Mouse (Mus musculus): Measurements from ENCODE around the gene Npas3. TPM values are rescaled to one million over a fixed set of nuclear protein-coding genes. Genes with fewer than 3 reads are reported as not detected.
A peak's percentile ranks its signal among the peaks of the same experiment; 100 is the strongest.

The Npas3 gene
- polyA plus RNA-seq, 1 experiment from 2014 or later = 2.6 TPM

GRCm38 (mm10) chr12:53794718-53795400, 546.4 kb downstream of the Npas3 start:
- no peak for ATAC-seq
- 85% methylated on average over 6 of the region's 6 CpGs for WGBS
- H3K9ac ChIP-seq = no peak overlapping the region

GRCm38 (mm10) chr12:53801831-53802230, 553.4 kb downstream of the Npas3 start:
- Histone ChIP-seq H3K4me1 (replicated peaks) (no peaks in the 10 kb centered on the region), H3K27ac (no peak overlapping the region), H3K9ac (no peak overlapping the region), H3K4me2 (replicated peaks) (no peak overlapping the region), H3K9me3 (no peaks in the 10 kb centered on the region), H3K27me3 (replicated peaks) (no peaks in the 10 kb centered on the region), H3K4me3 (replicated peaks) (no peak overlapping the region), H3K36me3 (no peaks in the 10 kb centered on the region)
- 71% methylated on average over 6 of the region's 6 CpGs for WGBS
- ATAC-seq = no peak

More at GRCm38 (mm10) chr12:53794718-53795400, 546.4 kb downstream of the Npas3 start:
- Histone ChIP-seq H3K4me2 (replicated peaks) (no peak overlapping the region), H3K9me3 (no peaks in the 10 kb centered on the region), H3K27me3 (replicated peaks) (no peaks in the 10 kb centered on the region), H3K4me1 (replicated peaks) (no peaks in the 10 kb centered on the region), H3K36me3 (no peaks in the 10 kb centered on the region), H3K4me3 (replicated peaks) (no peak overlapping the region), H3K27ac (no peak overlapping the region)

- H3K4me3 ChIP-seq (replicated peaks) = no peak overlapping the region
- no peaks in the 10 kb centered on the region for H3K36me3 ChIP-seq
- WGBS = 67% methylated on average over 7 of the region's 7 CpGs
- H3K27ac ChIP-seq = no peak overlapping the region
- H3K27me3 ChIP-seq (replicated peaks) = no peaks in the 10 kb centered on the region
- no peaks in the 10 kb centered on the region for H3K4me1 ChIP-seq (replicated peaks)
- no peak overlapping the region for H3K9ac ChIP-seq
- H3K9me3 ChIP-seq = no peaks in the 10 kb centered on the region
- H3K4me2 ChIP-seq (replicated peaks) = no peak overlapping the region
- ATAC-seq = no peak
Observed at GRCm38 (mm10) chr12:53802381-53802780, 553.9 kb downstream of the Npas3 start.

GRCm38 (mm10) chr12:53810081-53810480, 561.6 kb downstream of the Npas3 start:
- no peaks in the 10 kb centered on the region for H3K9me3 ChIP-seq
- no peaks in the 10 kb centered on the region for H3K4me1 ChIP-seq (replicated peaks)
- H3K4me2 ChIP-seq (replicated peaks) = no peak overlapping the region
- no peak overlapping the region for H3K27ac ChIP-seq
- H3K36me3 ChIP-seq = no peaks in the 10 kb centered on the region
- no peak for ATAC-seq
- no peak overlapping the region for H3K4me3 ChIP-seq (replicated peaks)
- H3K27me3 ChIP-seq (replicated peaks) = no peaks in the 10 kb centered on the region
- H3K9ac ChIP-seq = no peak overlapping the region
- WGBS = 93% methylated on average over 2 of the region's 2 CpGs

- H3K9ac ChIP-seq = no peak overlapping the region
- no peaks in the 10 kb centered on the region for H3K4me1 ChIP-seq (replicated peaks)
- no peak overlapping the region for H3K4me3 ChIP-seq (replicated peaks)
- no peaks in the 10 kb centered on the region for H3K9me3 ChIP-seq
- H3K27me3 ChIP-seq (replicated peaks) = no peaks in the 10 kb centered on the region
- no peak for ATAC-seq
- no peaks in the 10 kb centered on the region for H3K36me3 ChIP-seq
- no peak overlapping the region for H3K4me2 ChIP-seq (replicated peaks)
- 84% methylated on average over 7 of the region's 7 CpGs for WGBS
- H3K27ac ChIP-seq = no peak overlapping the region
Observed at GRCm38 (mm10) chr12:53814291-53814690, 565.8 kb downstream of the Npas3 start.

- H3K4me1 ChIP-seq (replicated peaks) = no peaks in the 10 kb centered on the region
- H3K36me3 ChIP-seq = no peaks in the 10 kb centered on the region
- H3K27ac ChIP-seq = no peak overlapping the region
- H3K4me2 ChIP-seq (replicated peaks) = no peak overlapping the region
- no peaks in the 10 kb centered on the region for H3K9me3 ChIP-seq
- WGBS = 91% methylated on average over 4 of the region's 4 CpGs
- H3K4me3 ChIP-seq (replicated peaks) = no peak overlapping the region
- no peak overlapping the region for H3K9ac ChIP-seq
- H3K27me3 ChIP-seq (replicated peaks) = no peaks in the 10 kb centered on the region
- ATAC-seq = no peak
Observed at GRCm38 (mm10) chr12:53819982-53820381, 571.5 kb downstream of the Npas3 start.

GRCm38 (mm10) chr12:53822881-53823280, 574.4 kb downstream of the Npas3 start:
- Histone ChIP-seq H3K36me3 (no peaks in the 10 kb centered on the region), H3K27ac (no peak overlapping the region), H3K9ac (no peak overlapping the region), H3K4me3 (replicated peaks) (no peak overlapping the region), H3K9me3 (no peaks in the 10 kb centered on the region), H3K27me3 (replicated peaks) (no peaks in the 10 kb centered on the region), H3K4me1 (replicated peaks) (no peaks in the 10 kb centered on the region), H3K4me2 (replicated peaks) (no peak overlapping the region)
- 38% methylated on average over 4 of the region's 4 CpGs for WGBS
- no peak for ATAC-seq

GRCm38 (mm10) chr12:53825251-53825650, 576.8 kb downstream of the Npas3 start:
- Histone ChIP-seq H3K27me3 (replicated peaks) (no peaks in the 10 kb centered on the region), H3K4me1 (replicated peaks) (no peaks in the 10 kb centered on the region), H3K4me3 (replicated peaks) (no peak overlapping the region), H3K9ac (no peak overlapping the region), H3K9me3 (no peaks in the 10 kb centered on the region), H3K36me3 (no peaks in the 10 kb centered on the region), H3K27ac (no peak overlapping the region), H3K4me2 (replicated peaks) (no peak overlapping the region)
- ATAC-seq = no peak

GRCm38 (mm10) chr12:53825898-53826605, 577.6 kb downstream of the Npas3 start:
- Histone ChIP-seq H3K27me3 (replicated peaks) (no peaks in the 10 kb centered on the region), H3K9ac (no peak overlapping the region), H3K36me3 (no peaks in the 10 kb centered on the region), H3K4me3 (replicated peaks) (no peak overlapping the region), H3K9me3 (no peaks in the 10 kb centered on the region), H3K4me1 (replicated peaks) (no peaks in the 10 kb centered on the region), H3K4me2 (replicated peaks) (no peak overlapping the region), H3K27ac (no peak overlapping the region)
- WGBS = 59% methylated on average over 12 of the region's 12 CpGs
- ATAC-seq = no peak

- no peaks in the 10 kb centered on the region for H3K27me3 ChIP-seq (replicated peaks)
- no peak overlapping the region for H3K9ac ChIP-seq
- H3K4me1 ChIP-seq (replicated peaks) = no peaks in the 10 kb centered on the region
- H3K4me3 ChIP-seq (replicated peaks) = no peak overlapping the region
- no peak overlapping the region for H3K27ac ChIP-seq
- H3K9me3 ChIP-seq = no peaks in the 10 kb centered on the region
- 62% methylated on average over 3 of the region's 3 CpGs for WGBS
- no peaks in the 10 kb centered on the region for H3K36me3 ChIP-seq
- no peak for ATAC-seq
- no peak overlapping the region for H3K4me2 ChIP-seq (replicated peaks)
Observed at GRCm38 (mm10) chr12:53826812-53827211, 578.3 kb downstream of the Npas3 start.

- no peak overlapping the region for H3K27ac ChIP-seq
- 33% methylated on average over 6 of the region's 6 CpGs for WGBS
- no peaks in the 10 kb centered on the region for H3K4me1 ChIP-seq (replicated peaks)
- H3K36me3 ChIP-seq = no peaks in the 10 kb centered on the region
- no peak overlapping the region for H3K4me2 ChIP-seq (replicated peaks)
- H3K9ac ChIP-seq = no peak overlapping the region
- H3K9me3 ChIP-seq = no peaks in the 10 kb centered on the region
- ATAC-seq = peak; percentile 69; the same call in 1 of the 2 replicates
- H3K27me3 ChIP-seq (replicated peaks) = no peaks in the 10 kb centered on the region
- H3K4me3 ChIP-seq (replicated peaks) = no peak overlapping the region
Observed at GRCm38 (mm10) chr12:53832590-53832989, 584.1 kb downstream of the Npas3 start.

GRCm38 (mm10) chr12:53833348-53833747, 584.9 kb downstream of the Npas3 start:
- no peaks in the 10 kb centered on the region for H3K36me3 ChIP-seq
- H3K27me3 ChIP-seq (replicated peaks) = no peaks in the 10 kb centered on the region
- H3K9me3 ChIP-seq = no peaks in the 10 kb centered on the region
- WGBS = 57% methylated on average over 2 of the region's 2 CpGs
- H3K4me1 ChIP-seq (replicated peaks) = no peaks in the 10 kb centered on the region
- H3K4me2 ChIP-seq (replicated peaks) = no peak overlapping the region
- 0 out of 2 replicates have a peak, but pooled peaks have one; percentile 12 for ATAC-seq
- H3K9ac ChIP-seq = no peak overlapping the region
- no peak overlapping the region for H3K27ac ChIP-seq
- H3K4me3 ChIP-seq (replicated peaks) = no peak overlapping the region
